Mouse (Mus musculus) lung, postnatal 0 days (tissue): Measurements from ENCODE around the gene Dgki. TPM values are rescaled to one million over a fixed set of nuclear protein-coding genes. Genes with fewer than 3 reads are reported as not detected.

Experiments used
- ATAC-seq: fragments of 200-750 bp; cut with Nextera tagmentation; 2 replicates; pipeline ENCODE4 v1.8.0; 2017; ENCODE audit warnings: moderate library complexity
- DNase-seq: peaks from one replicate; pipeline ENCODE4 v3.0.0-alpha.2; 2016; ENCODE audit warnings: low spot score
- H3K27ac ChIP-seq: fragments of 300-500 bp; sonication (generic); 2 replicates; pipeline ENCODE4 v1.5.1; 2014; ENCODE audit warnings: antibody characterized with exemption, mild to moderate bottlenecking, low read length, mixed read lengths
- H3K27me3 ChIP-seq: fragments of 300-500 bp; sonication (generic); replicated peaks from 2 replicates; pipeline ENCODE4 v1.6.1; 2014; ENCODE audit warnings: low read length, mixed read lengths; ENCODE audit not compliant: insufficient read depth
- H3K36me3 ChIP-seq: fragments of 300-500 bp; sonication (generic); 2 replicates; pipeline ENCODE4 v1.6.1; 2014; ENCODE audit warnings: low read length, mixed read lengths; ENCODE audit not compliant: insufficient read depth
- H3K4me1 ChIP-seq: fragments of 300-500 bp; sonication (generic); 2 replicates; pipeline ENCODE4 v1.6.1; 2014; ENCODE audit warnings: antibody characterized with exemption, low read depth, low read length, mixed read lengths; ENCODE audit not compliant: insufficient read depth
- H3K4me2 ChIP-seq: fragments of 300-500 bp; sonication (generic); replicated peaks from 2 replicates; pipeline ENCODE4 v1.6.1; 2014; ENCODE audit warnings: low read depth, mild to moderate bottlenecking, low read length, moderate library complexity, mixed read lengths
- H3K4me3 ChIP-seq: fragments of 300-500 bp; sonication (generic); 2 replicates; pipeline ENCODE4 v1.5.1; 2014; ENCODE audit warnings: low read depth, low read length
- H3K9ac ChIP-seq: fragments of 300-500 bp; sonication (generic); replicated peaks from 2 replicates; pipeline ENCODE4 v1.6.1; 2014; ENCODE audit warnings: low read depth, mild to moderate bottlenecking
- H3K9me3 ChIP-seq: fragments of 300-500 bp; sonication (generic); 2 replicates; pipeline ENCODE4 v1.6.1; 2016; ENCODE audit warnings: low read length, mixed read lengths
- CTCF ChIP-seq: IDR thresholded peaks from 2 replicates; pipeline ENCODE4 v1.5.1; 2016; ENCODE audit warnings: antibody characterized with exemption, mild to moderate bottlenecking
- EP300 ChIP-seq: IDR thresholded peaks from 2 replicates; pipeline ENCODE4 v1.6.1; 2016; ENCODE audit warnings: antibody characterized with exemption, mild to moderate bottlenecking, control low read depth
- WGBS: fragments of 180-500 bp; shearing (Covaris S2); extraction: QIAGEN DNeasy Blood & Tissue Kit; methylation state at CpG from one replicate; pipeline ENCODE4 v1.1.7; 2014; 5-methylcytosine and 5-hydroxymethylcytosine counted together
- polyA plus RNA-seq: library from polyadenylated mRNA; unstranded; fragments of >200 nt; fragmentation: Nextera tagmentation; extraction: Ambion mirVana; gene quantifications from 2 replicates; pipeline ENCODE4 v1.2.1, GENCODE M21; 2015

Gene Dgki
- polyA plus RNA-seq, 1 experiment from 2014 or later: 0.45 TPM

DNA sequence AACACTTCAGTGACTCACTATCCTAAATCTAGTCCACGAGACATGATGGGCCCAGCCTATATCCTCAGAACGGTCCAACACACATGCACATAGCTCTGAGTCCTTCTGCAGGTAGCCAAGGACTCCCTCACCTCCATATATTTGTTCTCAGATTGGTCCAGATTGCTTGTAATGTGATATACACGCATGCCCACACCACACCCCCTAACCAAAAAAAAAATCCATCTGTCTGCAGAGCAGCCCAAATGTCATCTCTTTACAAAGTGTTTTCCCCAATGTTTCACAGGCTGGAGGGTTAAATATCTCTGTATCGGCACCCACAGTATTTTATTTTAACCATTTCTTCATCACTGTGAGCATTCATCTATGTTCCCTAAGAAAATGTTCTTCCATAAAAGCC lies 58.5 kb downstream of the Dgki start:
- no peak overlapping the region for H3K27ac ChIP-seq
- 83% methylated on average over 4 of the region's 4 CpGs for WGBS
- H3K27me3 ChIP-seq: no peaks in the 10 kb centered on the region
- ATAC-seq (no peak), DNase-seq (no peak)
- TF ChIP-seq CTCF (no peak), EP300 (no peak)
- no peak overlapping the region for H3K4me3 ChIP-seq
- no peak overlapping the region for H3K9ac ChIP-seq
- no peaks in the 10 kb centered on the region for H3K4me1 ChIP-seq
- no peak overlapping the region for H3K4me2 ChIP-seq
- H3K9me3 ChIP-seq: no peaks in the 10 kb centered on the region
- no peaks in the 10 kb centered on the region for H3K36me3 ChIP-seq

DNA sequence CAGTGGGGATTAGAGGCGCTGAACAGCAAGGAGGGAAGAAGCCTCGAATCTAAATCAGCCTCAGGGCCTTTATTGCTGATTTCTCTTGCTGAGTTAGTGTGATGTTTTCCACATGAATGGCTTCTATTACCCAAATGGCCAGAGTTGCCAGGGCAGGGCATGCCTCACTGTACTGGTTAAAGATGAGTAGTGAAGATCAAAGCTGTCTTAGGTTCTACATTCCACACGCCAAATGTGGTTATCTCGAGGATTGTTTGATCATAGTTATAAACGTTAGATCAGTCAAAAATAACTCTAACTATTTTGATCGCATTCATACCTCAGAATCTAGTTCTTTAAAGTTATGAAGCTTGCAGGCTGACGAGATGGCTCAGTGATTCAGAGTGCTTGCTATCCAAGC lies 59.8 kb downstream of the Dgki start:
- no peak for TF ChIP-seq EP300
- TF ChIP-seq CTCF: no peak
- Histone ChIP-seq H3K4me3 (no peak overlapping the region), H3K4me1 (no peaks in the 10 kb centered on the region), H3K9me3 (no peaks in the 10 kb centered on the region), H3K27ac (no peak overlapping the region), H3K36me3 (no peaks in the 10 kb centered on the region), H3K4me2 (no peak overlapping the region), H3K27me3 (no peaks in the 10 kb centered on the region), H3K9ac (no peak overlapping the region)
- ATAC-seq (no peak), DNase-seq (no peak)
- WGBS: 77% methylated on average over 7 of the region's 7 CpGs

DNA sequence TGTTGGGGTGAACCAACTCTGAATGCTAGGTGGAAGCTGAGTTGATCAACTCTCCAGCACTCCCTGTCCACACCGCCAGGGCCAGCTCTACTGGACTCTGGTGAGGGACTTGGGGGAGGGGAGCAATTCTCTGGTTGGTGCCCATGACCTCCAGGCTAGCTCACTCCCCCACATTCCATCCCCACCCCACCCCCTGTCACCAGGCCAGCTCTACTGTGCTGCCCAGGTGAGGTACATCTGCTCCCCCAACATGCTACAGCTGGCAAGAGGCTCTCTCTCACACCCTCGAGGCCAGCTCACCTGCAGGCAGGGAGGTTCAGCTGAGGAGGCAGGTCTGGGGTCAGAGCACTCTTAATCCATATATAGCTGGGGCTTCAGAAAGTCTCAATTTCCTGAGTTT lies 63.1 kb downstream of the Dgki start:
- TF ChIP-seq EP300 (no peak), CTCF (no peak)
- WGBS: 62% methylated on average over 2 of the region's 2 CpGs
- DNase-seq (no peak), ATAC-seq (no peak)
- Histone ChIP-seq H3K4me2 (no peak overlapping the region), H3K9me3 (no peaks in the 10 kb centered on the region), H3K36me3 (no peaks in the 10 kb centered on the region), H3K27me3 (no peaks in the 10 kb centered on the region), H3K9ac (no peak overlapping the region), H3K4me1 (no peaks in the 10 kb centered on the region), H3K27ac (no peak overlapping the region), H3K4me3 (no peak overlapping the region)

DNA sequence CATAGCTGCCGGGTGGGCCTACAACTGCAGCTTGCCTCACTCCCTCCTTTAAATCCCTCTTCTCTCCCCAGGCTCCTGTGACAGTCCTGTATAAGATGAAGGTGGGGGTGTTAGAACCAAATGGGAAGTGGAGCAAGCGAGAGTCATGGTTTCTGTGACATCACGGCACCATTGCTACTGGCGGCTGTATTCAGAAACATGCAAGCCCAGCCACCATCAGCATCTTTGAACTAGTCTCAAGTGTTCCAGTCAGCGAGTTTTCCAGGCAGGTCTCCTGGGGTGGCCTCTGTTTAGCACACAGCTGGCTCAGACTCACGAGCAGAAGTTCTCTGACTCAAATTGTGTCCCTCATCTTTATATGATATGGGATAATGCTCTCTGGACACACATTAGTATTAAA lies 68.8 kb downstream of the Dgki start:
- WGBS: 48% methylated on average over 6 of the region's 6 CpGs
- no peak for TF ChIP-seq EP300
- no peak for TF ChIP-seq CTCF
- DNase-seq: no peak
- no peaks in the 10 kb centered on the region for H3K9me3 ChIP-seq
- no peaks in the 10 kb centered on the region for H3K27me3 ChIP-seq
- no peak for ATAC-seq
- H3K4me3 ChIP-seq: no peak overlapping the region
- H3K27ac ChIP-seq: no peak overlapping the region
- H3K4me1 ChIP-seq: no peaks in the 10 kb centered on the region
- no peak overlapping the region for H3K4me2 ChIP-seq
- H3K36me3 ChIP-seq: no peaks in the 10 kb centered on the region
- H3K9ac ChIP-seq: no peak overlapping the region

DNA sequence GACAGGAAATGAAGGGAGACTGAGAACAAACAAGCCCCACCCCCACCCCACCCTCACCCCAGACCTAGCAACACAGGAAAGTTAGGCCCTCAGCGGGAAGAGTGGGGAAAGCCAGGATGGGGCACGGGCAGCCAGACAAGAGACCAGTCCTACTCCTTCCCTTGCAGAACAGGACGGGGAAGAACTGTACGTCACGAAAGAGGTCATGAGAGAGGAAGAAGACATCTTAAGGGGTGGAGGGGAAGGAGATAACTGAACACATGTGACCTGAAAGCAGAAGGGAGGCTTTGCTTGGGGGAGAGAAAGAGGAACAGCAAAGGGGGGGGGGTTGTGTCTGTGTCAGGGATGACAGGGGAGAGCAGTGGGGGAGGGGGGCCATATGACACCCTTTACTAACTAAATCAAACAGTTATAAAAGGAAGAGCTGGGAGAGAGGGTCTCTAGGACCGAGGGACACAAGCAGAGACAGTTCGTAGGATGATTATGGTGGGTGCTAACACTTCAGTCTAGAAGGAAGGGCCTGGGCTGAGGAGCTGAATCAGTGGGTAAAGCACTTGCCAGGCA lies 77.0 kb downstream of the Dgki start:
- no peaks in the 10 kb centered on the region for H3K4me1 ChIP-seq
- WGBS: 47% methylated on average over 7 of the region's 7 CpGs
- TF ChIP-seq CTCF: no peak
- TF ChIP-seq EP300: no peak
- H3K36me3 ChIP-seq: no peaks in the 10 kb centered on the region
- no peak overlapping the region for H3K27ac ChIP-seq
- no peak overlapping the region for H3K4me2 ChIP-seq
- H3K9ac ChIP-seq: no peak overlapping the region
- H3K4me3 ChIP-seq: no peak overlapping the region
- 0 out of 2 replicates have a peak, but pooled peaks have one; percentile 16 for ATAC-seq
- H3K9me3 ChIP-seq: no peaks in the 10 kb centered on the region
- DNase-seq: peak; percentile 18
- H3K27me3 ChIP-seq: no peaks in the 10 kb centered on the region

DNA sequence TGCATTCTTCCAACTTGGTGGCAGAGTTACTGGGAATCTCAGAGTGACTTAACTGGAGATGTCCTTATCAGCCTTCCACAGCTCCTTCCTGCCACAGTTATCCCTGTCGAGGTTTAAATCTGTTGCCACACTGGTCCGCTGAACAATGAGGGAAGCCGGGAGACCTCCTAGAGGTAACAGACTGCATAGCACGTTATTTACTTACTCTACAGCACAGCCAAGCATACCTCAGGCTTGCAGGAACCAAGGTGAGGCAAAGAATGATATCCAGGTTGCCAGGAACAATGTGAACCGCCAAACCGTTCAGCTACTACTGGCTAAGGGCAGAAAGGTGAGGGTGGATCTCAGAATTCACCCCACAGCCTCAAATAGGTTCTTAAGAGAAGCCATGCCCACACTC lies 78.0 kb downstream of the Dgki start:
- Histone ChIP-seq H3K4me1 (no peaks in the 10 kb centered on the region), H3K9ac (no peak overlapping the region), H3K27ac (no peak overlapping the region), H3K4me2 (no peak overlapping the region), H3K27me3 (no peaks in the 10 kb centered on the region), H3K4me3 (no peak overlapping the region), H3K36me3 (no peaks in the 10 kb centered on the region), H3K9me3 (no peaks in the 10 kb centered on the region)
- WGBS: 46% methylated on average over 6 of the region's 6 CpGs
- DNase-seq (peak; percentile 29), ATAC-seq (peak; percentile 53; the same call in 1 of the 2 replicates)
- TF ChIP-seq EP300: no peak
- TF ChIP-seq CTCF: peak; percentile 49

DNA sequence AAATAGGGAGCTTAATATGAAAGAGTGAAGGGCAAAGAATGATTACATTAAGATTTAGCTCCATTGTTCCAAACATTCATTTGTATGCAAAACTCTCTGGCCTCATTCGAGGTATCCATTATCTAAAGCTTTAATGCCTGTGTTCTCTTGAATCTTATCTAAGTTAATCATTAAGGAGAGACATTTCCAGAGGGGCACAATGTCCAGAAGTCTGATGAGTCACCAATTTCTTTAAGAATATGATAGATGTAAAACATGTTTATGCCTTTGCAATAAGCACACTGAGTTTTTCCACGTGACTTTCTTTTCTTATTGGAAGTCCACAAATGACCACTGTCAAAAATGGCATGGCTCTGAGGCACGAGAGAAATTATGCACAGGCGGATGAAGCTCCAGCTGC lies 80.9 kb downstream of the Dgki start:
- H3K36me3 ChIP-seq: no peaks in the 10 kb centered on the region
- no peak overlapping the region for H3K4me3 ChIP-seq
- H3K9ac ChIP-seq: no peak overlapping the region
- no peaks in the 10 kb centered on the region for H3K4me1 ChIP-seq
- ATAC-seq: no peak
- no peak for DNase-seq
- 77% methylated on average over 4 of the region's 4 CpGs for WGBS
- TF ChIP-seq EP300 (no peak), CTCF (no peak)
- H3K9me3 ChIP-seq: no peaks in the 10 kb centered on the region
- H3K4me2 ChIP-seq: no peak overlapping the region
- no peaks in the 10 kb centered on the region for H3K27me3 ChIP-seq
- H3K27ac ChIP-seq: no peak overlapping the region
